Mouse (Mus musculus) cerebellum, adult (tissue): ENCODE results near the gene Rabgap1l.
"Not testable (repeated sequence)": the region's sequence is repeated elsewhere in the genome, so short reads cannot be mapped to it uniquely, and the experiment has no call there.

Source experiments
- ATAC-seq: cut with Nextera tagmentation; 2 replicates; pipeline ENCODE4 v1.9.2; 2017; ENCODE audit warnings: mild to moderate bottlenecking, moderate library complexity, mixed read lengths; ENCODE audit not compliant: insufficient number of reproducible peaks, low FRiP score, low TSS enrichment

Rabgap1l gene

GRCm38 (mm10) chr1:160520665-160521064, 272.3 kb downstream of the Rabgap1l start:
- ATAC-seq: no peak

GRCm38 (mm10) chr1:160519896-160520465, 273.0 kb downstream of the Rabgap1l start:
- ATAC-seq: no peak

- no peak for ATAC-seq
Measured at GRCm38 (mm10) chr1:160518552-160518951, 274.5 kb downstream of the Rabgap1l start.

- no peak for ATAC-seq
Measured at GRCm38 (mm10) chr1:160507766-160508165, 285.2 kb downstream of the Rabgap1l start.

- no peak for ATAC-seq
Measured at GRCm38 (mm10) chr1:160496906-160497577, 296.0 kb downstream of the Rabgap1l start.

- ATAC-seq: no peak
Measured at GRCm38 (mm10) chr1:160485731-160486130, 307.3 kb downstream of the Rabgap1l start.

- no peak for ATAC-seq
Measured at GRCm38 (mm10) chr1:160485028-160485427, 308.0 kb downstream of the Rabgap1l start.

GRCm38 (mm10) chr1:160481643-160482042, 311.4 kb downstream of the Rabgap1l start:
- no peak for ATAC-seq

- no peak for ATAC-seq
Measured at GRCm38 (mm10) chr1:160467443-160467842, 325.6 kb downstream of the Rabgap1l start.

GRCm38 (mm10) chr1:160465186-160465585, 327.8 kb downstream of the Rabgap1l start:
- ATAC-seq: no peak

GRCm38 (mm10) chr1:160464148-160464547, 328.9 kb downstream of the Rabgap1l start:
- no peak for ATAC-seq

GRCm38 (mm10) chr1:160460346-160460745, 332.7 kb downstream of the Rabgap1l start:
- no peak for ATAC-seq

GRCm38 (mm10) chr1:160451663-160452062, 341.3 kb downstream of the Rabgap1l start:
- ATAC-seq: no peak

GRCm38 (mm10) chr1:160448681-160449080, 344.3 kb downstream of the Rabgap1l start:
- ATAC-seq: no peak

- no peak for ATAC-seq
Measured at GRCm38 (mm10) chr1:160446823-160447222, 346.2 kb downstream of the Rabgap1l start.

- no peak for ATAC-seq
Measured at GRCm38 (mm10) chr1:160443506-160443905, 349.5 kb downstream of the Rabgap1l start.

GRCm38 (mm10) chr1:160441679-160442078, 351.3 kb downstream of the Rabgap1l start:
- no peak for ATAC-seq

GRCm38 (mm10) chr1:160441161-160441560, 351.9 kb downstream of the Rabgap1l start:
- ATAC-seq: no peak

- ATAC-seq: no peak
Measured at GRCm38 (mm10) chr1:160438820-160439219, 354.2 kb downstream of the Rabgap1l start.

GRCm38 (mm10) chr1:160417196-160417854, 375.7 kb downstream of the Rabgap1l start:
- ATAC-seq: no peak

GRCm38 (mm10) chr1:160410822-160411221, 382.2 kb downstream of the Rabgap1l start:
- ATAC-seq: peak; percentile 52; the same call in 1 of the 2 replicates

- not testable (repeated sequence) for ATAC-seq
Measured at GRCm38 (mm10) chr1:160409689-160410088, 383.3 kb downstream of the Rabgap1l start.
